Mouse (Mus musculus): ENCODE measurements around the gene Twist1.

The Twist1 gene

DNA sequence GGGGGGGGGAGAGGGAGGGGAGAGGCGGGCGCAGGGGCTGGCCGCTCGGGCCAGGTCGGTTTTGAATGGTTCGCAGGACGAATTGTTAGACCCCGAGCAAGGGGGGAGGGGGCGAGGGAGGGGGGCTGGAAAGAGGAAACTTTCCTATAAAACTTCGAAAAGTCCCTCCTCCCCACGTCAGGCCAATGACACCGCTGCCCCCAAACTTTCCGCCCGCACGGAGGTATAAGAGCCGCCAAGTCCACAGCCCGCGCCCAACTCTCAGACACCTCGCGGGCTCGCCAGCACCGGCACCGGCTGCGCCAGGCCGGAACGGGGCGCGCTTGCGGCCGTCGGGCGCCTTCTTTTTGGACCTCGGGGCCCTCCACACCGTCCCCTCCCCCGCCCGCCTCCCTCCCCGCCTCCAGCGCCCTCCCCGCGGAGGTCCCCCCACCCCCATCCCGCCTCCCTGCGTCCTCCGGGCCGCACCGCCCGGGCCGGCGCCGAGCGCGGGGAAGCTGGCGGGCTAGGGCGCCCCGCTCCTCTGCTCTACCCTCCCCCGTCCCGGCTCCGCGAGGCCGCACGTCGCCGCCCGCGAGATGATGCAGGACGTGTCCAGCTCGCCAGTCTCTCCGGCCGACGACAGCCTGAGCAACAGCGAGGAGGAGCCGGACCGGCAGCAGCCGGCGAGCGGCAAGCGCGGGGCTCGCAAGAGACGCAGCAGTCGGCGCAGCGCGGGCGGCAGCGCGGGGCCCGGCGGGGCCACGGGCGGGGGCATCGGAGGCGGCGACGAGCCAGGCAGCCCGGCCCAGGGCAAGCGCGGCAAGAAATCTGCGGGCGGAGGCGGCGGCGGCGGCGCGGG lies at the start of gene Twist1:
Gene Twist1, plus strand, starts transcription at position 272 of the 841 bp plus-strand sequence.
- DNase-seq, result no peak

DNA sequence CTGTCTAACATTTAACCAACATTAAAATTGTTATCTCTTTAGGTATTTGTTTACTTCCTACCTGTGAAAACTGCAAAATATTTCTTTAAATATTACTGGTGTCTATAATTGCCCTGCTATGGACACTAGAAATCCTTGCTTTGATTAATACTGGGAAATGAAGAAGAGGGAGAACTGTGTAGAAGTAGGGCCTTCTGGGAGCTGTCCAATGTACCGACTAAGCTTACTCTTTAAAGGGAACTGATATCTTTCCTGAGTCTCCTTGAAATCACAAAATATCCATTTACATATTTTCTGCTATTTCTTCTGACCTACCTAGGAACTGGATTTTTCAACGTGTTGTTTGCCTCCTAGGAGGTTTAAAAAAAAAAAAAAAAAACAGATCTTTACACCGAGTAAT lies 30.7 kb upstream of the Twist1 start:
- no peak for DNase-seq

DNA sequence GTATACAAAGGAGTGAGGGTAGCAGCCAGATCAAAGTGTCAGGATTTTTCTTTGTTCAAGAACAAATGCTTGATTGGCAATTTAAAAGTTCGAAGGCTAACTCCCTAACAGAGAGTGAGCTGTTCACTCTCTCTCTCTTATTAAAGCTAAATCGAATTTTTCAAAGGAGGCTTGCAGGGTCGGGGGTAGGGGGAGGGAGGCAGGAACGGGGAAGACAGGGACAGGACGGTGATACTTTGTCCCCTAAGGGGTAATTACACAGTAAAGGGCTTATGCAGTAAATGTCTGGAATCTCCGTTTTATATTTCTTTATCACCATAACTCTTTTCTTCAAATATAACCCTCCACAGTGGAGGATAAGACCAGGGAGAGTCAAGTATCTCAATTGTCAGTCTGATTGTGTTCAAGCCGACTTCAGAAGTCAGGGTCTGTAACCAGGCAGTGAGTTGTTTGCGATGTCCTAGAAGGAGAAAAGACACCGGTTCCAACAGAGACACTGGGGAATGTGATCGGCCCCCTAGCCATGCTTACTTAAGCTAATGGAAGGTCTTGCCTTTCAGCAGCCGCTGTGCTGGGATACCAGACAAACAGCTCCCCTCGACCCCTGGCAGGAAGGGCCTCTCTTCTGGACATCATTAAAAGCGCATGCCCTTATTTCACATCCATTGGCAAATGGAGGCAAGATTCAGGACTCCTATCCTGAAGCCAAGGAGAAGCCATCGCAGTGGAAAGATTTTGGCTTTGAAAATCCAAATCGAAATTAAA lies 30.0 kb upstream of the Twist1 start:
- no peak for DNase-seq

DNA sequence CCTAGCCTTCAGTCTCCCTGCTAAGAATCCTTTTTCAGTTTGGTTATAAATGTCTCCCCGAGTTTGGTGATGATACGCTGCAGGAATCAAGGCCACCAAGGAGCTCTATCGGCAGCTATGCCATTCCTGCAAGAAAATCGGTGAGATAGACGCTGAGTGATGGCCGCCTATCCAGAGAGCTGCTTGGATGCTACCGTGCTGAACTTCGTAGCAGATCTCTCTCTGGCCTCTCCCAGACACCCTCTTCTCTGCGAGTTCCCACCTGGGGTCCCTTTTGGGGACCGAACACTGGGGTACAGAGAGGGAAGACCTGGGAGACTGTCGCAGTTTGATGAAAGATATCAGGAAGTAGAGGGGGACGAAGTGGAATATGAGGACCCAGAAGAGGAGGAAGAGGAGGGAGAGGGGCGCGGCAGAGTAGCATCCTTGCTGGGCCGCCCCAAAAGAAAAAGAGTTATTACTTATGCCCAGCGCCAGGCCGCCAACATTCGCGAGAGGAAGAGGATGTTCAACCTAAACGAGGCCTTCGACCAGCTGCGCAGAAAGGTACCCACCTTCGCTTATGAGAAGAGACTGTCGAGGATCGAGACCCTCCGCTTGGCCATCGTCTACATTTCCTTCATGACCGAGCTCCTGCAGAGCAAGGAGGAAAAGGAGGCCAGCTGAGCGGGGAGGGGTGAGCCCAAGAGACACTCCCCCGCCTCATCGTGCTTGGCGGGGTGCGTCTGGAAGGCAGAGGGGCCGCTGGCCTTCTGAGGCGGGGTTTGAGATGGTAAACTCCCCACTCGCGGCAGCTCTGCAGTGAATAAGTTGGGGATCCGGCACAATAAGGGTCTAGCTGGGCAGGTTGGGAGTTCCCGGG lies 28.9 kb upstream of the Twist1 start, which contains the start of gene Ferd3l:
Gene Ferd3l, plus strand, starts transcription at position 95 of the 862 bp plus-strand sequence.
- no peak for DNase-seq

GRCm38 (mm10) chr12:33952843-33953242 lies 4.6 kb upstream of the Twist1 start:
- no peak for DNase-seq

DNA sequence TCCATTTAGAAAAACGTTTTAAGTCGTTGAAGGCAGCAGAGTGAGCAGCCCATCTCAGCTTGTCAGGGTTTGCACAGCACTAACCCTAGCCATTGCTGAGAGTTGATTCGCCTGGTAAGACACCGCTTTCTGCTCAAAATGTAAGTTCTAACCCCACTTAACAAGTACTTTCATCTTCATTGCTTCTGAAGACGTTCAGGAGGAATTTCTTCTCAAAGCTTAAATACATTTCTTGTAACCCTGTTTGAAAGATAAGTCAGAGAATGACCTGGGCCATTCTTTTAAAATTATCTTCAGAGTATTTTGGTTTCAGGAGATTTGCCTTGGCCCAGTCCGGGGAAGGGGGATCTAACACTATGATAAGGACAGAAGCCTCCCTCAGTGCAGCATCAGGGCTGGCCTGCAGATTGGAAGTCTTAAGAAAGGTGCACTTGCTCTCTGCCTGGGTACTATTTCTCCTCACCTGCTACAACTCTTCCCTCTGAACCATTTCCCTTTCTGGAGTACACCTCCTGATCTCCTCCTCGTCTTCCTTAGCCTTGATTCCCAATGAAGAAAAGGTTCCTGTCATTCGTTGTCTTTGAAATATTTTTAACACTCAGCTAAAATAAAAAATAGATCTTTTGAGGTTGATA lies 2.4 kb upstream of the Twist1 start:
- no peak for DNase-seq

DNA sequence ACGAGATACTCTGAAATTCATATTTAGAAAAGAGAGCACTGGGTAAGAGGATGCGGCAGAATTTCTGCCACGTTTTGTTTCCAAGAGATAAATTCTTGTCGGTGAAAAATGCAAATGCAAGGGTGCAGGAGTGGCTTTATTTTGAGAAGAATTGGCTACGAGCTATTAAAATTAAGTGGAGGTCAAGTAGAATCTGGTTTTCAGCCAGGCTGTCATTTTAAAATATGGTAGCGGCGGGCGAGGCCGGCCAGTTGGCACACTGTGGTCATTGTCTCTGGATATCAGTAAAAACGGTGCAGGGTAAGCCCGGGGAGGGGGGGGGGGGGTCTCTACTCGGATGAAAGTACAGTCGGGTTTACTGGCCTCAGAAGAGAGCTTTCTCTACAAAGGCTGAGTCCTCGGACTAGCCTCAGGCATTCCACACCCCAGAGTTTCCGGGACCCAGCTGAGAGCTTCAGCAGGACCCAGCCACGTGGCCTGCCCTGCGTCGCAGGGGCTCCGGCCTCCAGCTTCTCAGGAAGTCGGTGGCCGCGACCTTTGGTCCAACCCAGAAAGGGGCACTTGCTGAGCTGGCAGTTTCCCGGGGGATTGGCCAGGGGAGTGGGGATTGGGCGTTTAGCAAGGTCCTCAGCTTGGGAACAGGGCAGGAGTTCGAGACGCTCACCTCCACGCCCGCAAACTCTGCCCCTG lies 1.7 kb upstream of the Twist1 start:
- DNase-seq, result no peak

- DNase-seq, result no peak
These were observed 683 bp upstream of the Twist1 start for GRCm38 (mm10) chr12:33956576-33957399.

- no peak for DNase-seq
These were observed 1.0 kb downstream of the Twist1 start for GRCm38 (mm10) chr12:33958241-33959194.

GRCm38 (mm10) chr12:33959206-33959605 lies 1.7 kb downstream of the Twist1 start:
- no peak for DNase-seq

DNA sequence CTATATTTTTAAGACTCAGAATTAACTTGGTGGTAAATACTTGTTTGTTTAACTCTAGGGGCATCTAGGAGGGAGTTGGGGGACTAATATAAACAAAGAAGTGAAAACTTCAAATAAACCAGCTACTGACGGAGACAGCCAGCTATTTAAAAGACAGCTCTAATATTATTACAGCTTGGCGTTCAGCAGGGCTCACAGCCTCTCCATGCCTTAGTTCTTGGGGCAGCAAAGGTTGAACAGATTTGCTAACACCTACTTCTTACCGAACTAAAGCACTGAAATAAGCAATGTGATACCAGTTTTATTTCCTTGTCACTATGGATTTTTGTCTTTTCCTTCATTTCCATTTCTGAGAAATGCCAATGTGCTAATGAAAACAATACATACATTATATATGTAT lies 2.4 kb downstream of the Twist1 start:
- no peak for DNase-seq

DNA sequence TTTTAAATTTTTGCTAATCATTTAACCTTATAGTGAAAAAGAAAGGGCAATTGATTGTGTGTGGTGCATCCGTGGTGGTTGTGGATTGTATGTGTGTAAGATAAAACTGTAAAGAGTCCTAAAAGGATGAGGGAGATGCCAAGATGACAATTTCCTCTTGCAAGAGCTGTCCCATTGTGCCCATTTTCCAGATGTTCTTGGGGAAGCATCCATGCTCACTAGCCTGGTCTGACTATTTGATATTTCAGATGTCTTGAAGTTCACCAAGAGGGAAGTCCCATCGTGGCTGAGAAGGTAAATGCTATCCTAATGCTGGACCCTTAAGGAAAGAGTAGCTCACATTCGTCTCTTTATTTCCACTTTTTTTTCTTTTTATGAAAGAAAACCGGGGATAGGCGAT lies 3.5 kb downstream of the Twist1 start:
- no peak for DNase-seq

GRCm38 (mm10) chr12:33962118-33962772 lies 4.8 kb downstream of the Twist1 start:
- DNase-seq, result no peak

- no peak for DNase-seq
These were observed 5.3 kb downstream of the Twist1 start for GRCm38 (mm10) chr12:33962773-33963130.

DNA sequence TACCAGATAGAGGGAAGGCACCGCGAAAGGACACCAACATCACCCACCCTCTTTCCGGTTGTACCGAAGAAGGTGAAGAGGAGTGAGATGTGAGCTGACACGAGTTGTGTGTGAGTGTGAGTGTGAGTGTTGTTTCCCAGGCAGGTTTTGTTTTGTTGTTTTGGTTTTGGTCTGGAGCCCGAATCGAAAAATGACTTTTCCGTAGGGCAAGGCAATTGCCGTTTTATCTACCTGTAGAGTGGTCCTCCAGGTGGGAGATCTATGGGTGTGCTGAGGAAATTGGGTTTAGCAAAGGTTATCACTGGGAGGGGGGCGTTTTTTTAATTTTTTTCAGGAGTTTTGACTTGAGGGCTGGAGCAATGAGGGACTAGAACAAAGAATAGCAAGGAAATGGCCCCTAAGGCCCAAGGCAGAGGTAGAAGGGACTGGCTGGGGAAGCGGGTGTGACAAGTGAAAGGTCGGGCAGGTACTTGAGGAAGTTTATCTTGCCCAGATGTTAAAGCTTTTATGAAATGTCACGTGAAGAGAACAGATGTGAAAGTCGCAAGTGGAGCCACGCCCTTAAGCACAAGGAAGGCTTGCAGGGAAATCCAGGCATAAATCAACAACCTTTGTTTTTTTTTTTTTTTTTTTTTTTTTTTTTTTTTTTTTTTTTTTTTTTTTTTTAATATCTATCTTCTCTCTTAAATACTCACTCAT lies 6.3 kb downstream of the Twist1 start:
- DNase-seq, result no peak

DNA sequence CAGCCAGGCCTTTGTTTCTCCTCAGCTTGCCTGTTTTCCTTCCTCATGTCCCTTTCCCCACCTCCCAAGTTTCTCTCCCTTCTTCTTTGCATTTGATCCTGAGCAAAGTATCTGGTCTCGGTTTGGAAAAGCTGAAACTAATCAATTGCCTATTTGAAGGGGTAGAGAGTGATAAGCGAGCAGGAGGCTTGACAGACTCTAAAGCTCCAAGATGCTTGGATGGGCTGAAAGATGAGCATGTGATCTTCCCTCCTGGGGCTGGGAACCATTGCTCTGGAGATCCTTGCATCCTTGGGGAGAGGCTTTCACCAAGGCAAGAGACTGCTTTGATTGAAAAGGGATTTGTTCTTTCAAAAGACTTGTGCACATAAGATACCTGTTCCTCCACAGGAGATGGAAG lies 7.0 kb downstream of the Twist1 start:
- no peak for DNase-seq

DNA sequence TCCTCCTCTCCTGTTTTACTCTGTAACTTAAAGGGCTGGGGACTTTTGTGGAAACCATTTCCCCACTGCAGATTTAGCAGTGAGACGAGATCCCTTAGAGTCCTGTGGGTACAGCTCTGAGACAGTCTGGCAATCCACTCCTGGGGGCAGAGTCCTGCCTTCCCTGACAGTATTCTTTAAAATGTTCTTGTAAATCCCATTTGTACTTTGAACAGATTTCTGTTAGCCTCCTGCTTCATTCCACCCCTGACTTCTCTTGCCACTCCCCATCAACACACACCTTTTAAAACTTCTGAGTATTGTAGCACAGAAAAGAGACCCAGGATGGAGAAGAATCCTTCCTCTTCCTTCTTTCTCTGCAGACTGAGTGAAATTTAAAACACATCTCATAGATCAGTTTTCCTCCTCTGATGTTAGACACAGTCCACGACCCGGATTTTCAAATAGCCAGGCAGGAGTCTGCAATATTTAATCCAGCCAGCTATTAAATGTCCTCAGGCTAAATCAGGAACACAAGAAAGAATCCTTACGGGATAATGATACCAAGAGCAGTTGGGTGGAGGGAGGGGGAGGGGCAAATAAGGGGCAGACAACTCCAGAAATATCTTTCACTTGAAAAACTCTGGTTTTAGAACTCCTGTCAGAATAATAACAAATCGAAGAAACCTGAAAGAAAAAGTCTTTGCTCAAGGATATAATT lies 8.3 kb downstream of the Twist1 start:
- DNase-seq, result no peak

Data from layer of hippocampus, adult 9-11 months (tissue).